Mouse (Mus musculus) embryonic facial prominence, embryonic 11.5 days (tissue): ENCODE data around the gene Fkbp8. TPM values are rescaled to one million over a fixed set of nuclear protein-coding genes. Genes with fewer than 3 reads are reported as not detected.

ENCODE experiments used
- ATAC-seq: fragments of 200-750 bp; cut with Nextera tagmentation; replicated peaks from 2 replicates; pipeline ENCODE4 v1.8.0; 2017; ENCODE audit warnings: low read depth; ENCODE audit not compliant: insufficient number of reproducible peaks, low FRiP score, low TSS enrichment
- DNase-seq: peaks from one replicate; pipeline ENCODE4 v3.0.0-alpha.2; 2015; ENCODE audit warnings: low spot score
- H3K27ac ChIP-seq: fragments of 300-500 bp; sonication (generic); replicated peaks from 2 replicates; pipeline ENCODE4 v1.5.1; 2014; ENCODE audit warnings: mild to moderate bottlenecking, low read depth, low read length, control low read depth
- H3K27me3 ChIP-seq: fragments of 300-500 bp; sonication (generic); 2 replicates; pipeline ENCODE4 v1.6.1; 2014; ENCODE audit warnings: mild to moderate bottlenecking, low read length, moderate library complexity, mixed read lengths; ENCODE audit not compliant: control insufficient read depth, insufficient read depth
- H3K36me3 ChIP-seq: fragments of 300-500 bp; sonication (generic); replicated peaks from 2 replicates; pipeline ENCODE4 v1.6.1; 2014; ENCODE audit warnings: low read depth, mild to moderate bottlenecking, low read length, moderate library complexity, mixed read lengths; ENCODE audit not compliant: control insufficient read depth, insufficient read depth
- H3K4me1 ChIP-seq: fragments of 300-500 bp; sonication (generic); 2 replicates; pipeline ENCODE4 v1.6.1; 2014; ENCODE audit warnings: low read length, mixed read lengths; ENCODE audit not compliant: control insufficient read depth, insufficient read depth
- H3K4me2 ChIP-seq: fragments of 300-500 bp; sonication (generic); 2 replicates; pipeline ENCODE4 v1.6.1; 2014; ENCODE audit warnings: low read depth, mild to moderate bottlenecking, control low read depth, low read length, moderate library complexity
- H3K4me3 ChIP-seq: fragments of 300-500 bp; sonication (generic); 2 replicates; pipeline ENCODE4 v1.5.1; 2014; ENCODE audit warnings: low read depth, low read length, control low read depth
- H3K9ac ChIP-seq: fragments of 300-500 bp; sonication (generic); replicated peaks from 2 replicates; pipeline ENCODE4 v1.6.1; 2014; ENCODE audit warnings: mild to moderate bottlenecking, control low read depth, low read length
- H3K9me3 ChIP-seq: fragments of 300-500 bp; sonication (generic); replicated peaks from 2 replicates; pipeline ENCODE4 v1.6.1; 2016; ENCODE audit warnings: mild to moderate bottlenecking, low read length, inconsistent platforms, mixed read lengths; ENCODE audit not compliant: control insufficient read depth
- WGBS: fragments of 180-500 bp; shearing (Covaris S2); extraction: QIAGEN DNeasy Blood & Tissue Kit; methylation state at CpG from one replicate; pipeline ENCODE4 v1.1.7; 2014; 5-methylcytosine and 5-hydroxymethylcytosine counted together
- polyA plus RNA-seq: library from polyadenylated mRNA; unstranded; fragments of >200 nt; fragmentation: Nextera tagmentation; extraction: Ambion mirVana; gene quantifications from 2 replicates; pipeline ENCODE4 v1.2.1, GENCODE M21; 2014

Fkbp8 gene
- polyA plus RNA-seq, 1 experiment from 2014 or later, result 175 TPM

GRCm38 (mm10) chr8:70538024-70538579 lies 10.6 kb downstream of the Fkbp8 start:
- H3K4me3 ChIP-seq, result peak overlapping the region; percentile 58
- H3K36me3 ChIP-seq, result peaks cover 6% of the 10 kb centered on the region; the same call in 1 of the 2 replicates
- WGBS, result 15% methylated on average over 24 of the region's 24 CpGs
- H3K9ac ChIP-seq, result peak overlapping the region; percentile 30
- H3K4me2 ChIP-seq, result peak overlapping the region; percentile 59
- DNase-seq (peak; percentile 47), ATAC-seq (peak; percentile 15)
- H3K27me3 ChIP-seq, result no peaks in the 10 kb centered on the region
- H3K9me3 ChIP-seq, result no peaks in the 10 kb centered on the region
- H3K27ac ChIP-seq, result peak overlapping the region; percentile 65; the same call in 1 of the 2 replicates
- H3K4me1 ChIP-seq, result peaks cover 10% of the 10 kb centered on the region

GRCm38 (mm10) chr8:70538633-70539076 lies 11.1 kb downstream of the Fkbp8 start:
- Histone ChIP-seq H3K4me3 (peak overlapping the region; percentile 58), H3K4me1 (peaks cover 10% of the 10 kb centered on the region), H3K36me3 (peaks cover 6% of the 10 kb centered on the region; the same call in 1 of the 2 replicates), H3K9me3 (no peaks in the 10 kb centered on the region), H3K9ac (peak overlapping the region; percentile 30), H3K27me3 (no peaks in the 10 kb centered on the region), H3K4me2 (peak overlapping the region; percentile 59), H3K27ac (peak overlapping the region; percentile 65)
- DNase-seq (peak; percentile 100), ATAC-seq (peak; percentile 76)
- under 1% methylated on average over 32 of the region's 32 CpGs for WGBS

DNA sequence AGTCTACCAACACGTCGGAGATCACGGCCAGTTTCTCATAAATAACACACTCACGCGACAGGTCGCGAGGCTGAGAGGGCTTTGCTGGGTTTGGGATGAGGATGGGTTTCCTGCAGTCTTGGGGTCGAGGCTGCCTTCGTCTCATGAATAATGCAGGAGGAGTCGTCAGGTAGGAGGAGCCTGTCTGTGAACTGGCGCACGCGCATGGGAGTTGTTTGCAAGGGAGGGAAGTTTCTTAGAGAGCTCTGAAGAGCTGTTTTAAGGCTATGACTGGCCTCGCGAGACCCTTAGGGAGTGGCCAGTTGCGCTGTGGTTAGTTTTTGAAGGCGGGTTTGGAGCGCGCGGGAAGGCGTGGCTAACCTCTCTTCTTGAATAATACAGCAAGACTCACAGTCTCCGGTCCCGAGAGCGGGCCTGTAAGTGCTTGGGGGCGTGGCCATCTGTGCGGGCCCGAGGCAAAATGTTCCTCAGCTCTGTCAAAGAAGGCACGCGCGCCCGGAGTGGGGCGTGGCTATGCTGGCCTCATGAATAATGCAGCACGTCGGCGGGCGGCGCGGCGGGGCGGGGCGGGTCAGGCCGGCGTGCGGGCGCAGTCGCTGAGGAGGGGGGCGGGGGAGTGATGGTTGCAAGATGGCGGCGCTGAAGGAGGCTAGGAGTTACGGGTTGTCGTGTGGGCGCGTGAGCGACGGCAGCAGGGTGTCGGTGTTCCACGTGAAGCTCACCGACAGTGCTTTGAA lies 11.7 kb downstream of the Fkbp8 start, which contains the start of gene Ell:
TSS of gene Ell (plus strand) at position 381 of the 737 bp plus-strand sequence.
- under 1% methylated on average over 56 of the region's 58 CpGs for WGBS
- Histone ChIP-seq H3K4me2 (peak within 1 kb of the TSS; percentile 72), H3K36me3 (peaks cover 6% of the 10 kb centered on the region; the same call in 1 of the 2 replicates), H3K4me3 (peak within 1 kb of the TSS; percentile 58), H3K9ac (peak within 1 kb of the TSS; percentile 62), H3K27me3 (no peaks in the 10 kb centered on the region), H3K27ac (peak within 1 kb of the TSS; percentile 65), H3K4me1 (peaks cover 10% of the 10 kb centered on the region), H3K9me3 (no peaks in the 10 kb centered on the region)
- ATAC-seq (peak; percentile 84), DNase-seq (peak; percentile 99)

- peak overlapping the region; percentile 62 for H3K9ac ChIP-seq
- H3K27me3 ChIP-seq, result no peaks in the 10 kb centered on the region
- DNase-seq (no peak), ATAC-seq (no peak)
- H3K9me3 ChIP-seq, result no peaks in the 10 kb centered on the region
- H3K4me2 ChIP-seq, result peak overlapping the region; percentile 72
- 11% methylated on average over 4 of the region's 4 CpGs for WGBS
- H3K27ac ChIP-seq, result no peak overlapping the region
- H3K4me3 ChIP-seq, result peak overlapping the region; percentile 58
- peaks cover 6% of the 10 kb centered on the region; the same call in 1 of the 2 replicates for H3K36me3 ChIP-seq
- H3K4me1 ChIP-seq, result peaks cover 10% of the 10 kb centered on the region
Measured at GRCm38 (mm10) chr8:70540013-70540506, 12.5 kb downstream of the Fkbp8 start.

DNA sequence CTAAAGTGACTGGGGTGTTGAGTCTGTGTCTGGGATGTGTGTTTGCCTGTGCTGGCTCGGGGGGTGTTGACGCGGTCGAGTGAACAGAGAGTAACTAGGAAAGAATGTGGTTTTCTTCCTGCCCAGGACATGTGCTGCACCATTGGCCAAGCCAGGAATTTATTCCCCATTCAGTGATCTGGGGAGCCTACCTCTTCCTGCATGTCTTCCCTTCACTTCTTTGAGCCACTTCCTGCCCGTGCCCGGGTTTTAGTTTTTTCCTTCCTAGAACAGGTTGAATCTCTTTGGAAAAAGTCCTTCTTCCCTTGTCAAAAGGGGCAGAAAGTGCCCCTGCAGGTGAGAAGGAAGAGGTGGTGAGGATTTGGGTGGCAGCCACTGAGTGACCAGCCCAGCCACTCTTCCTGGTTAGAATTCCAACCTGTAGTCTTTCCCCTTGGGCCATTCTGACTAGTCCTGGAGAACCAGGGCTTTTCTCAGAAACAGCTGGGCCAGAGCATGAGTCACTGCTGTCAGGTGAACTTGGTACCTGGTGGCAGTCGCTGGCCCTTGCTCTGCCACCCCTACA lies 13.1 kb downstream of the Fkbp8 start:
- no peak for DNase-seq
- peaks cover 10% of the 10 kb centered on the region for H3K4me1 ChIP-seq

GRCm38 (mm10) chr8:70541081-70541480 lies 13.6 kb downstream of the Fkbp8 start:
- ATAC-seq (no peak), DNase-seq (no peak)
- 81% methylated on average over 5 of the region's 5 CpGs for WGBS
- Histone ChIP-seq H3K9me3 (no peaks in the 10 kb centered on the region), H3K27me3 (no peaks in the 10 kb centered on the region), H3K9ac (no peak overlapping the region; the same call in 1 of the 2 replicates), H3K27ac (no peak overlapping the region), H3K4me2 (0 out of 2 replicates have a peak overlapping the region, but pooled peaks have one; percentile 72), H3K36me3 (peaks cover 1% of the 10 kb centered on the region; the same call in 1 of the 2 replicates), H3K4me1 (peaks cover 10% of the 10 kb centered on the region), H3K4me3 (no peak overlapping the region)

More for the DNA sequence above, 13.1 kb downstream of the Fkbp8 start:
- 61% methylated on average over 7 of the region's 7 CpGs for WGBS
- Histone ChIP-seq H3K36me3 (peaks cover 6% of the 10 kb centered on the region; the same call in 1 of the 2 replicates), H3K27ac (no peak overlapping the region), H3K9me3 (no peaks in the 10 kb centered on the region), H3K9ac (peak overlapping the region; percentile 62), H3K4me3 (peak overlapping the region; percentile 58), H3K4me2 (peak overlapping the region; percentile 72), H3K27me3 (no peaks in the 10 kb centered on the region)
- no peak for ATAC-seq

GRCm38 (mm10) chr8:70544200-70544687 lies 16.7 kb downstream of the Fkbp8 start:
- no peak for ATAC-seq
- WGBS, result 65% methylated on average over 6 of the region's 6 CpGs
- peak; percentile 14 for DNase-seq
- Histone ChIP-seq H3K27ac (no peak overlapping the region), H3K4me3 (no peak overlapping the region), H3K9ac (no peak overlapping the region), H3K36me3 (no peaks in the 10 kb centered on the region), H3K4me2 (no peak overlapping the region), H3K9me3 (no peaks in the 10 kb centered on the region), H3K27me3 (no peaks in the 10 kb centered on the region), H3K4me1 (peaks cover 6% of the 10 kb centered on the region)
